Mouse (Mus musculus) erythroblast, embryonic 14.5 days (primary cell): Measurements from ENCODE around the gene Acsl1.

ENCODE experiments used
- GATA1 ChIP-seq: IDR thresholded peaks from 2 replicates; pipeline ENCODE4 v1.6.1; 2012; ENCODE audit warnings: low read length, inconsistent platforms, mixed read lengths
- TAL1 ChIP-seq: IDR thresholded peaks from 3 replicates; pipeline ENCODE4 v1.6.1; 2012; ENCODE audit warnings: low read length, inconsistent platforms, mixed read lengths

GRCm38 (mm10) chr8:46520667-46521066 lies 49.8 kb downstream of the Acsl1 start:
- TF ChIP-seq TAL1 (no peak), GATA1 (no peak)
